Mouse (Mus musculus) adrenal gland, adult 18-20 months (tissue): ENCODE results near the gene Ogfod2. TPM values are rescaled to one million over a fixed set of nuclear protein-coding genes. Genes with fewer than 3 reads are reported as not detected.

Source experiments
- DNase-seq, 2 experiments: peaks; one replicate each; pipeline ENCODE4 v3.0.0; 2021 to 2022; ENCODE audit warnings: low spot score in 2 of 2
- long read RNA-seq, 2 experiments: library from polyadenylated mRNA; stranded (forward); transcript quantifications; one replicate each; pipeline ENCODE4 v2.0.0; 2021
- total RNA-seq, 2 experiments: library from RNA; stranded (reverse); gene quantifications; 1 replicate in 1 of 2; 2 replicates in 1 of 2; pipeline ENCODE4 v1.2.3; 2021

Gene Ogfod2
- 10 to 100 TPM; 42.3 to 47.0 TPM for total RNA-seq
- long read RNA-seq, experiment 1, transcript Ogfod2-201 (7 exons, 1,596 nt): major isoform, 27 of 52 reads
- long read RNA-seq, experiment 1, transcript Ogfod2-202 (7 exons, 1,474 nt): minor isoform, 6 of 52 reads
- long read RNA-seq, experiment 1, partial matches to known transcripts: 5 of 52 reads
- long read RNA-seq, experiment 1, other reads (novel, unspliced or antisense): 9 of 52 reads
- long read RNA-seq, experiment 2, transcript Ogfod2-209 (6 exons, 818 nt): minor isoform, 11 of 148 reads
- long read RNA-seq, experiment 2, transcript Ogfod2-201 (7 exons, 1,596 nt): major isoform, 79 of 148 reads
- long read RNA-seq, experiment 2, transcript Ogfod2-202 (7 exons, 1,474 nt): minor isoform, 18 of 148 reads
- long read RNA-seq, experiment 2, partial matches to known transcripts: 7 of 148 reads
- long read RNA-seq, experiment 2, other reads (novel, unspliced or antisense): 30 of 148 reads

GRCm38 (mm10) chr5:124111742-124112497 lies at the start of gene Ogfod2:
TSS of gene Ogfod2 (plus strand) at chr5:124112297.
- DNase-seq: peak; percentile 91 to 94

- no peak for DNase-seq
Observed at GRCm38 (mm10) chr5:124069657-124070056, 42.4 kb upstream of the Ogfod2 start.

GRCm38 (mm10) chr5:124073682-124074081 lies 38.4 kb upstream of the Ogfod2 start:
- DNase-seq: no peak

- DNase-seq: peak in 1 of 2 experiments; percentile 29
Observed at GRCm38 (mm10) chr5:124074845-124075307, 37.2 kb upstream of the Ogfod2 start.

GRCm38 (mm10) chr5:124075716-124076115 lies 36.4 kb upstream of the Ogfod2 start:
- no peak for DNase-seq

- no peak for DNase-seq
Observed at GRCm38 (mm10) chr5:124076559-124076958, 35.5 kb upstream of the Ogfod2 start.

GRCm38 (mm10) chr5:124077241-124077640 lies 34.9 kb upstream of the Ogfod2 start:
- DNase-seq: no peak

GRCm38 (mm10) chr5:124077856-124078460 lies 34.1 kb upstream of the Ogfod2 start:
- DNase-seq: no peak

- no peak for DNase-seq
Observed at GRCm38 (mm10) chr5:124078794-124079416, 33.2 kb upstream of the Ogfod2 start.

GRCm38 (mm10) chr5:124079880-124080279 lies 32.2 kb upstream of the Ogfod2 start:
- no peak for DNase-seq

- no peak for DNase-seq
Observed at GRCm38 (mm10) chr5:124082447-124082846, 29.6 kb upstream of the Ogfod2 start.

GRCm38 (mm10) chr5:124082941-124083688 lies 29.0 kb upstream of the Ogfod2 start:
- no peak for DNase-seq

- no peak for DNase-seq
Observed at GRCm38 (mm10) chr5:124083850-124084587, 28.1 kb upstream of the Ogfod2 start.

- peak; percentile 89 to 91 for DNase-seq
Observed at GRCm38 (mm10) chr5:124084588-124085173, 27.4 kb upstream of the Ogfod2 start.

GRCm38 (mm10) chr5:124085513-124085912 lies 26.6 kb upstream of the Ogfod2 start:
- DNase-seq: no peak

- DNase-seq: peak in 1 of 2 experiments; percentile 39
Observed at GRCm38 (mm10) chr5:124086876-124087275, 25.2 kb upstream of the Ogfod2 start.

GRCm38 (mm10) chr5:124089868-124090267 lies 22.2 kb upstream of the Ogfod2 start:
- no peak for DNase-seq

- no peak for DNase-seq
Observed at GRCm38 (mm10) chr5:124091951-124092406, 20.1 kb upstream of the Ogfod2 start.
